ENCODE assay signal across 9 mouse cellular contexts in genomic region chr19:6498350-6499131, GRCm38 (mm10). TPM values are rescaled to one million over a fixed set of nuclear protein-coding genes. Genes with fewer than 3 reads are reported as not detected.
A peak's percentile ranks its signal among the peaks of the same experiment; 100 is the strongest.
DNase-seq lines count a peak whose midpoint lies in the region; ATAC-seq lines count a peak whose summit lies in the region.
"Had no signal": no experiment of that assay in that cellular context is flagged by ENCODE, and none has a peak within 500 bp of the region (broad histone marks: within the 10 kb centered on the region; RNA-seq: fewer than 3 reads in every experiment).

No protein-coding gene starts in this region.

- H3K4me3 ChIP-seq in heart, embryonic 12.5 days: peak overlapping the region; percentile 51
- H3K4me3 ChIP-seq in forebrain, embryonic 16.5 days (replicated peaks; ENCODE audit: low read length): peak overlapping the region; percentile 92
- H3K4me3 ChIP-seq in liver, embryonic 15.5 days (replicated peaks): peak overlapping the region; percentile 17; the same call in 1 of the 2 replicates

- no peak for ATAC-seq in heart, embryonic 12.5 days (ENCODE audit: insufficient number of reproducible peaks, low FRiP score)
- no peak for ATAC-seq in forebrain, embryonic 16.5 days
- no peak for ATAC-seq in liver, embryonic 15.5 days (ENCODE audit: insufficient read depth)
- ATAC-seq in frontal cortex, adult (ENCODE audit: low TSS enrichment): no peak

- H3K4me2 ChIP-seq in heart, embryonic 12.5 days: peak overlapping the region; percentile 87
- H3K4me2 ChIP-seq in forebrain, embryonic 16.5 days (ENCODE audit: low read length): peak overlapping the region; percentile 95
- peak overlapping the region; percentile 30 for H3K4me2 ChIP-seq in liver, embryonic 15.5 days

- peak overlapping the region; percentile 64 for H3K9ac ChIP-seq in heart, embryonic 12.5 days
- H3K9ac ChIP-seq in forebrain, embryonic 16.5 days (replicated peaks; ENCODE audit: low read depth, low read length): peak overlapping the region; percentile 97
- H3K9ac ChIP-seq in liver, embryonic 15.5 days: no peak overlapping the region

- 6% methylated on average over 28 of the region's 38 CpGs for whole genome bisulfite sequencing in heart, embryonic 12.5 days
- 4% methylated on average over 27 of the region's 38 CpGs for WGBS in forebrain, embryonic 16.5 days
- WGBS in liver, embryonic 15.5 days (ENCODE audit: insufficient replicate concordance): 6% methylated on average over 38 of the region's 38 CpGs

- H3K36me3 ChIP-seq in heart, embryonic 12.5 days: no peaks in the 10 kb centered on the region
- no peaks in the 10 kb centered on the region for H3K36me3 ChIP-seq in forebrain, embryonic 16.5 days (ENCODE audit: control insufficient read depth, insufficient read depth)
- H3K36me3 ChIP-seq in liver, embryonic 15.5 days (replicated peaks): no peaks in the 10 kb centered on the region

- H3K27ac ChIP-seq in heart, embryonic 12.5 days (ENCODE audit: poor library complexity, severe bottlenecking): no peak overlapping the region
- H3K27ac ChIP-seq in forebrain, embryonic 16.5 days (ENCODE audit: low read length): peak overlapping the region; percentile 90
- no peak overlapping the region for H3K27ac ChIP-seq in liver, embryonic 15.5 days (replicated peaks)

- H3K27me3 ChIP-seq in heart, embryonic 12.5 days (replicated peaks): peaks cover 99% of the 10 kb centered on the region
- no peaks in the 10 kb centered on the region for H3K27me3 ChIP-seq in forebrain, embryonic 16.5 days (replicated peaks; ENCODE audit: control insufficient read depth, insufficient read depth, low read length)
- peaks cover 98% of the 10 kb centered on the region for H3K27me3 ChIP-seq in liver, embryonic 15.5 days

- no peaks in the 10 kb centered on the region for H3K9me3 ChIP-seq in heart, embryonic 12.5 days (replicated peaks)
- H3K9me3 ChIP-seq in forebrain, embryonic 16.5 days (ENCODE audit: control insufficient read depth, low read length): no peaks in the 10 kb centered on the region
- H3K9me3 ChIP-seq in liver, embryonic 15.5 days (replicated peaks): no peaks in the 10 kb centered on the region

- no peak for DNase-seq in heart, adult 18-20 months
- DNase-seq in cerebellum, adult 8-10 months: peak; percentile 61
- no peak for DNase-seq in right cerebral cortex, postnatal 14 days
- DNase-seq in right cerebral cortex, adult 18-20 months: no peak

- peaks cover 25% of the 10 kb centered on the region for H3K4me1 ChIP-seq in heart, embryonic 12.5 days (replicated peaks)
- peaks cover 61% of the 10 kb centered on the region for H3K4me1 ChIP-seq in forebrain, embryonic 16.5 days (replicated peaks; ENCODE audit: control insufficient read depth, insufficient read depth, low read length)
- H3K4me1 ChIP-seq in liver, embryonic 15.5 days (replicated peaks): peaks cover 9% of the 10 kb centered on the region; the same call in 1 of the 2 replicates

RNA-seq across cellular contexts. Expression of gene Slc22a12, which starts 44.3 kb away (rescaled TPM):
- polyA plus RNA-seq in heart, embryonic 12.5 days (2016; fragmentation: Nextera tagmentation; extraction: Ambion mirVana): not detected in 2 replicates
- under 1 TPM in 1 of 2 experiments, not detected in 1; 0.22 TPM for total RNA-seq in heart, adult 18-20 months (2021)
- polyA plus RNA-seq in forebrain, embryonic 16.5 days (2015; fragmentation: Nextera tagmentation; extraction: Ambion mirVana): not detected in 2 replicates
- not detected in 2 replicates for polyA plus RNA-seq in liver, embryonic 15.5 days (2015; fragmentation: Nextera tagmentation; extraction: Ambion mirVana)
- total RNA-seq: megakaryocyte-erythroid progenitor cell, adult 5-6 weeks had no signal

Comparison
In these comparisons a context has a peak if more than half of its experiments do, and no peak if none do; other contexts are left out.
1. H3K4me2 ChIP-seq: peak in every context shown above with its lines; median percentile 95 in forebrain, embryonic 16.5 days; 87 in heart, embryonic 12.5 days; 30 in liver, embryonic 15.5 days.
2. H3K4me3 ChIP-seq: peak in every context shown above with its lines; median percentile 92 in forebrain, embryonic 16.5 days; 51 in heart, embryonic 12.5 days; 17 in liver, embryonic 15.5 days.